Mouse (Mus musculus): ENCODE measurements around the gene Cadm4. TPM values are rescaled to one million over a fixed set of nuclear protein-coding genes. Genes with fewer than 3 reads are reported as not detected.
"Not testable (repeated sequence)": the region's sequence is repeated elsewhere in the genome, so short reads cannot be mapped to it uniquely, and the experiment has no call there.

Cadm4 gene
- polyA plus RNA-seq, 1 experiment from 2014 or later = 71.3 TPM

DNA sequence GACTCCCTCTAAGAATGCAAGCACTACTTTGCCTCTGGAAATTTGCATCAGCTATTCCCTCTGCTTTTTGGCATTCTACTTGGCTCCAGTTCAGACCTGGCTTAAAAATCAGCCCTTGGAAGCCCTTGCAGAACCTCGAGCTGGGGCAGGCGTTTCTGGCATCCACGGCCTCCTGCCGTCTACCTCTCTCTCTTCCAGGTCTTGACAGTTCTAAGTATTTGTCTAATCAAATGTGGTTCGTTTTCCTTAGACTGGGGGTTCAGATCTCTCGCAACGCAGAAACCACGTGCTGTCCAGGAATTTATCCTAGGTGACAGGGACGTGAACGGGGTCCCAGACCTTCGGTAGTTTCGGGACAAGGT lies 24.6 kb downstream of the Cadm4 start:
- Histone ChIP-seq H3K27me3 (no peaks in the 10 kb centered on the region), H3K9me3 (no peaks in the 10 kb centered on the region), H3K4me1 (replicated peaks) (peaks cover 65% of the 10 kb centered on the region), H3K27ac (replicated peaks) (peak overlapping the region; percentile 100), H3K36me3 (peaks cover 34% of the 10 kb centered on the region), H3K4me3 (peak overlapping the region; percentile 67), H3K4me2 (peak overlapping the region; percentile 81), H3K9ac (peak overlapping the region; percentile 96)
- 1% methylated on average over 12 of the region's 12 CpGs for WGBS
- ATAC-seq (ENCODE audit: low read depth) = no peak

GRCm38 (mm10) chr7:24506838-24507725 lies 25.3 kb downstream of the Cadm4 start, which contains the start of gene Zfp428:
Zfp428 (plus strand) TSS chr7:24507006.
- Histone ChIP-seq H3K27me3 (no peaks in the 10 kb centered on the region), H3K4me3 (peak within 1 kb of the TSS; percentile 67), H3K9ac (peak within 1 kb of the TSS; percentile 96), H3K9me3 (no peaks in the 10 kb centered on the region), H3K36me3 (peaks cover 34% of the 10 kb centered on the region), H3K27ac (replicated peaks) (peak within 1 kb of the TSS; percentile 100), H3K4me1 (replicated peaks) (peaks cover 69% of the 10 kb centered on the region), H3K4me2 (peak within 1 kb of the TSS; percentile 81)
- ATAC-seq (ENCODE audit: low read depth) = peak; percentile 93
- under 1% methylated on average over 83 of the region's 84 CpGs for WGBS

- H3K9ac ChIP-seq = peak overlapping the region; percentile 96
- peaks cover 33% of the 10 kb centered on the region for H3K36me3 ChIP-seq
- peak overlapping the region; percentile 67 for H3K4me3 ChIP-seq
- ATAC-seq (ENCODE audit: low read depth) = peak; percentile 37
- H3K4me1 ChIP-seq (replicated peaks) = peaks cover 69% of the 10 kb centered on the region
- peak overlapping the region; percentile 100 for H3K27ac ChIP-seq (replicated peaks)
- WGBS = under 1% methylated on average over 20 of the region's 20 CpGs
- H3K27me3 ChIP-seq = no peaks in the 10 kb centered on the region
- peak overlapping the region; percentile 81 for H3K4me2 ChIP-seq
- no peaks in the 10 kb centered on the region for H3K9me3 ChIP-seq
Observed at GRCm38 (mm10) chr7:24507726-24508114, 25.9 kb downstream of the Cadm4 start.

GRCm38 (mm10) chr7:24512355-24512754 lies 30.5 kb downstream of the Cadm4 start, which contains the start of gene AC161166.1:
AC161166.1 (minus strand) TSS chr7:24512455.
- no peak within 1 kb of the TSS for H3K27ac ChIP-seq (replicated peaks)
- H3K27me3 ChIP-seq = no peaks in the 10 kb centered on the region
- H3K4me2 ChIP-seq = no peak within 1 kb of the TSS
- 91% methylated on average over 7 of the region's 7 CpGs for WGBS
- ATAC-seq (ENCODE audit: low read depth) = no peak
- peaks cover 40% of the 10 kb centered on the region for H3K4me1 ChIP-seq (replicated peaks)
- H3K9me3 ChIP-seq = no peaks in the 10 kb centered on the region
- H3K9ac ChIP-seq = 0 out of 2 replicates have a peak within 1 kb of the TSS, but pooled peaks have one; percentile 17
- H3K4me3 ChIP-seq = no peak within 1 kb of the TSS
- peaks cover 63% of the 10 kb centered on the region for H3K36me3 ChIP-seq

- ATAC-seq (ENCODE audit: low read depth); H3K9me3 ChIP-seq; H3K9ac ChIP-seq; H3K4me2 ChIP-seq; H3K4me3 ChIP-seq; H3K27me3 ChIP-seq; H3K27ac ChIP-seq (replicated peaks): not testable (repeated sequence)
- Histone ChIP-seq H3K36me3 (peaks cover 67% of the 10 kb centered on the region), H3K4me1 (replicated peaks) (peaks cover 13% of the 10 kb centered on the region)
- 61% methylated on average over 8 of the region's 8 CpGs for WGBS
Observed at GRCm38 (mm10) chr7:24516319-24516718, 34.5 kb downstream of the Cadm4 start.

DNA sequence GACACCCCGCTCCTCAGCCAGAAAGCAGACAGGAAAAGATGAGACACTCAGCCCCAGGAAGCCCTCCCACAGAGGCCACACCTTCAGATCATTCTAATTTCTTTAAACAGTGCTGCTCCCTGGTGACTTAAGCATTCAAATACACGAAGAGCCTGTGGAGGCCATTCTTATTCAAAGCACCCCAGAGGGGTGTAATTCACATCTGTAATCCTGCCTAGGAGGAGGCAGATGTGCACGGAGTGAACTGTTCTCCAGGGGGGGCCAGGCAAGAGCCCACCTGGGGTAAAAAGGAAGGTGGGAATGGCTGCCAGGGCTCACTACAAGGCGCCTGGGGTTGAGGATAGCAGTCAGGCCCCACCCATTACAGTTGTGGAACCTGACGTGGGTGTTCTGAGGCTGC lies 35.3 kb downstream of the Cadm4 start:
- H3K36me3 ChIP-seq = peaks cover 59% of the 10 kb centered on the region
- peak overlapping the region; percentile 33 for H3K27ac ChIP-seq (replicated peaks)
- ATAC-seq (ENCODE audit: low read depth) = 0 out of 2 replicates have a peak, but pooled peaks have one; percentile 13

GRCm38 (mm10) chr7:24517654-24518053 lies 35.8 kb downstream of the Cadm4 start:
- H3K4me2 ChIP-seq = no peak overlapping the region
- H3K36me3 ChIP-seq = peaks cover 54% of the 10 kb centered on the region
- WGBS = 35% methylated on average over 5 of the region's 6 CpGs
- H3K4me1 ChIP-seq (replicated peaks) = peaks cover 8% of the 10 kb centered on the region
- no peak for ATAC-seq (ENCODE audit: low read depth)
- 0 out of 2 replicates have a peak overlapping the region, but pooled peaks have one; percentile 34 for H3K27ac ChIP-seq (replicated peaks)
- no peaks in the 10 kb centered on the region for H3K27me3 ChIP-seq
- no peaks in the 10 kb centered on the region for H3K9me3 ChIP-seq
- H3K9ac ChIP-seq = no peak overlapping the region; the same call in 1 of the 2 replicates
- no peak overlapping the region for H3K4me3 ChIP-seq

More for the DNA sequence above, 35.3 kb downstream of the Cadm4 start:
- WGBS = 23% methylated on average over 5 of the region's 5 CpGs
- H3K4me1 ChIP-seq (replicated peaks) = peaks cover 8% of the 10 kb centered on the region
- no peak overlapping the region for H3K9ac ChIP-seq
- H3K4me3 ChIP-seq = no peak overlapping the region
- no peaks in the 10 kb centered on the region for H3K9me3 ChIP-seq
- no peak overlapping the region for H3K4me2 ChIP-seq
- no peaks in the 10 kb centered on the region for H3K27me3 ChIP-seq

- H3K36me3 ChIP-seq = peaks cover 41% of the 10 kb centered on the region
- WGBS = 49% methylated on average over 3 of the region's 3 CpGs
- H3K9ac ChIP-seq = no peak overlapping the region
- H3K9me3 ChIP-seq = no peaks in the 10 kb centered on the region
- no peaks in the 10 kb centered on the region for H3K27me3 ChIP-seq
- no peak for ATAC-seq (ENCODE audit: low read depth)
- H3K4me3 ChIP-seq = no peak overlapping the region
- H3K4me1 ChIP-seq (replicated peaks) = peaks cover 8% of the 10 kb centered on the region
- no peak overlapping the region for H3K4me2 ChIP-seq
- H3K27ac ChIP-seq (replicated peaks) = no peak overlapping the region
Observed at GRCm38 (mm10) chr7:24519130-24519529, 37.3 kb downstream of the Cadm4 start.

GRCm38 (mm10) chr7:24520054-24520453 lies 38.2 kb downstream of the Cadm4 start:
- not testable (repeated sequence) for H3K27ac ChIP-seq (replicated peaks); H3K9ac ChIP-seq; ATAC-seq (ENCODE audit: low read depth); H3K27me3 ChIP-seq; H3K4me3 ChIP-seq; H3K9me3 ChIP-seq; H3K4me2 ChIP-seq; H3K4me1 ChIP-seq (replicated peaks)
- H3K36me3 ChIP-seq = peaks cover 31% of the 10 kb centered on the region
- WGBS = 85% methylated on average over 10 of the region's 10 CpGs

DNA sequence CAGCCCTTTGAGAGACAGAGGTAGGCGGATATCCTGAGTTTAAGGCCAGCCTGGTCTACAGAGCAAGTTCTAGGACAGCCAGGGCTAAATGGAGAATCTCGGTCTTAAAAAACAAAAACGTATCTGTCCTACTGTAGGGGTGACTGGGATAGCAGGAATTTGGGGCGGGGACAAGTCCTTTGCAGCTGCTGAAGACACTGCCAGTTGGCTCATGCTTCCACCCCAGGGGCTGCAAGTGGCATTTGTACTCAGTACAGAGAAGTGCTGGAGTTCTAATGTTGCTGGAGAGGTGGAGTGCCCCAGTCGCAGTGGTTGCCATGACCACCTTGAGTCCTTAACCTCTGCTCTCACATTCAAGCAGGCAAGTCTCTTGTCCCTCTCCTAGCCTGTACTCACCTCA lies 41.0 kb downstream of the Cadm4 start:
- no peak overlapping the region for H3K4me2 ChIP-seq
- no peaks in the 10 kb centered on the region for H3K9me3 ChIP-seq
- H3K4me1 ChIP-seq (replicated peaks) = 0 out of 2 replicates have a peak, but pooled peaks cover 1% of the 10 kb centered on the region
- no peak overlapping the region for H3K4me3 ChIP-seq
- no peak overlapping the region for H3K9ac ChIP-seq
- WGBS = 64% methylated on average over 5 of the region's 5 CpGs
- H3K36me3 ChIP-seq = peaks cover 11% of the 10 kb centered on the region
- no peaks in the 10 kb centered on the region for H3K27me3 ChIP-seq
- no peak overlapping the region for H3K27ac ChIP-seq (replicated peaks)
- no peak for ATAC-seq (ENCODE audit: low read depth)

GRCm38 (mm10) chr7:24523723-24524122 lies 41.9 kb downstream of the Cadm4 start:
- Histone ChIP-seq H3K9me3 (no peaks in the 10 kb centered on the region), H3K4me2 (no peak overlapping the region), H3K27ac (replicated peaks) (no peak overlapping the region), H3K36me3 (peaks cover 6% of the 10 kb centered on the region), H3K4me1 (replicated peaks) (no peaks in the 10 kb centered on the region), H3K9ac (no peak overlapping the region), H3K4me3 (no peak overlapping the region), H3K27me3 (no peaks in the 10 kb centered on the region)
- WGBS = 91% methylated on average over 6 of the region's 6 CpGs
- ATAC-seq (ENCODE audit: low read depth) = no peak

GRCm38 (mm10) chr7:24524978-24525377 lies 43.2 kb downstream of the Cadm4 start:
- Histone ChIP-seq H3K4me1 (replicated peaks) (peaks cover 11% of the 10 kb centered on the region), H3K4me2 (no peak overlapping the region), H3K4me3 (no peak overlapping the region), H3K9ac (no peak overlapping the region), H3K36me3 (peaks cover 4% of the 10 kb centered on the region; the same call in 1 of the 2 replicates), H3K9me3 (no peaks in the 10 kb centered on the region), H3K27ac (replicated peaks) (no peak overlapping the region), H3K27me3 (no peaks in the 10 kb centered on the region)
- no peak for ATAC-seq (ENCODE audit: low read depth)
- 86% methylated on average over 6 of the region's 6 CpGs for WGBS

Measured in neural tube, embryonic 13.5 days (tissue).